Mouse (Mus musculus) gonadal fat pad, adult 2 months (tissue): ENCODE data around the gene Cops9. TPM values are rescaled to one million over a fixed set of nuclear protein-coding genes. Genes with fewer than 3 reads are reported as not detected.

Experiments
- DNase-seq: peaks from one replicate; pipeline ENCODE4 v3.0.0-alpha.2; 2012; ENCODE audit warnings: low read depth
- polyA plus RNA-seq: library from polyadenylated mRNA; depleted of rRNA; stranded (reverse); fragments of >200 nt; gene quantifications from 2 replicates; pipeline ENCODE4 v1.2.3, GENCODE M21; 2012

Cops9 gene
- polyA plus RNA-seq, 1 experiment = 223 TPM

- DNase-seq = no peak
Observed at GRCm38 (mm10) chr1:92647026-92647425, 5.2 kb upstream of the Cops9 start.

DNA sequence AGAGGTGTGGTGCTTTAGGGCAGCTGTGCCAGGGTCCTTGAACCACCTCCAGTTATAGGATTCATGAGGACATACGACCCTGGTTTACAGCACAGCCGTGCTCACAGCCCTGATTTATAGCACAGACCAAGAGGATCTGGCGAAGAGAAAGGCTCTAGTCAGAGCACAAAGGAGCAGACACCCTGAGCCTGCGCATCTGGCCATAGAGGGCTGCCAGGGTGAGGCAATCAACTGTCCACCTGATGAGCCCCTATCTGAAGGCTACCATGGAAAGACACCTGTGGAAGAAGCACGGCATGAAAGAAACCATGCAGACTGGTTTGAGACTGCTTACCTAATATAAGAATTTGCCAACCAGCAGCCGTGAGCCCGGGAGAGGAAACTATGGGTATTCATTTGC, 4.8 kb upstream of the Cops9 start:
- DNase-seq = no peak

DNA sequence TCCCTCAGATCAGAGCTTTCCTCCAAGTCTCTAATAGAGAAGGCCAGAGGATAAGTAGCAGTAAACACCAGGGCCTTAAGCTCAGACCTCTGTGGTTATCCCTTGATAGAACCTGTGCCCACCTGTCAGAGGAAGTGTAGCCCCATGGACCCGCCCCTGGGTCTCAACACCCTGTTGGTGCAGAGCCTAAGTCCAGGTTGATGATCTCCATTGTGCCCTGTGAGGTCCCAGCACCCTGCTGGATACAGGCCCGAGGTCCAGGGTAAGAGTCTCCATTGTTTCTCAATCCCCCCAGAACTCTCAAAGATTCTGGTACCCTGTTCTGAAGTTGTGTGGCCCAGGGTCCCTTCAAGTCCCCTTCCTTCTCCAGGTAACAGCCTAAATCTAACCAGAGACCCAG, 4.3 kb upstream of the Cops9 start:
- DNase-seq = no peak

- no peak for DNase-seq
Observed at GRCm38 (mm10) chr1:92644916-92645315, 3.1 kb upstream of the Cops9 start.

- DNase-seq = no peak
Observed at GRCm38 (mm10) chr1:92643691-92644090, 1.9 kb upstream of the Cops9 start.

- no peak for DNase-seq
Observed at GRCm38 (mm10) chr1:92640393-92640792, 1.4 kb downstream of the Cops9 start.

GRCm38 (mm10) chr1:92638736-92639135, 3.0 kb downstream of the Cops9 start:
- no peak for DNase-seq

DNA sequence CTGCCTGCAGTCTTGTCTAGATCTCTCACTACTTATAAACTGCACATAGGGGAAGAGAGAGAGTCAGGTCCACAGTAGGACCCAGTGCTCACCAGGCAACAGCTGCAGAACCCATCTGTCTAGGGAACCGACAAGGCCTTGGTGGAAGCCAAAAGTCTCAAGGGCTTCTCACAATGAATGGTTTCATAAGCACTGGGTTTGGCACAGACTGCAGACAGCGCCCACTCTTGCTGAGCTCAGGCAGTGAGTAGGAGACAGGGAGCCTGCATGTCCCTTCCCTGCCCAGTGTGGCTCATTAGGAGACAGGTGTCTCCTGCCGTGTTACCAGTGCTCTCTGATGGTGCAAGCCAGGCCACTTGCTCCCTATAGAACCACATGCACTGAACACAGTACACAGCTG, 3.6 kb downstream of the Cops9 start:
- peak; percentile 36 for DNase-seq

DNA sequence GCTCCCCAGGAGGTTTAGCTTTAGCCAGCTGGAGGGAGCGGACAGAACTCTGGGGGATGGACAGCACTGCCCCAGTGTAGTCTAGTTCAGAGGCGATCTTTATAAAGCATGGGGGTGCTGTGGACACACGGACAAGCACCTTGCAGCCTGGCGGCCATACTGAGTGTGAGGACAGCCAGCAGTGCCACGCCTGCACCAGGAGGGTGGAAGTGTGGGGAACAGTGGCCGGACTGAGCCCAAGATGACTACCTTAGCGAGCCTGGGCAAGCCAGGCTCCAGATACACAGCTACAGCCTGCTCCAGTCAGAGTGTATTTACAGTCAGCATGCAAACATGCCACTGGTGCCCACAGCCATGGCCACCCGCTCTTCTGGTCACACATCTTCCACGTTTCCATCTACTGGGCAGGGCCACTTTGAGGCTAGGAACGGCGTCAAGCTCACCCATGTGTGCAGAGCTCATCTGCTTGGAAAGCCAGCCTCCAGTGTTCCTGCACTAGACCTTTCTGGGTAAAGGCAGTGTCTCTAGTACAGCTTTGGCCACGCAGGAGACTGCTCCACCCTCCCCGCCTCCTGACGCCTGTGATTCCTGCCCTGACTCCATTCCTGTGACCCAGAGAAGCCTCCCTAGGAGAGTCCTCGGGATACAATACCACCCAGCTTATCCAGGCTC, 4.1 kb downstream of the Cops9 start:
- no peak for DNase-seq

- no peak for DNase-seq
Observed at GRCm38 (mm10) chr1:92636676-92637075, 5.1 kb downstream of the Cops9 start.

DNA sequence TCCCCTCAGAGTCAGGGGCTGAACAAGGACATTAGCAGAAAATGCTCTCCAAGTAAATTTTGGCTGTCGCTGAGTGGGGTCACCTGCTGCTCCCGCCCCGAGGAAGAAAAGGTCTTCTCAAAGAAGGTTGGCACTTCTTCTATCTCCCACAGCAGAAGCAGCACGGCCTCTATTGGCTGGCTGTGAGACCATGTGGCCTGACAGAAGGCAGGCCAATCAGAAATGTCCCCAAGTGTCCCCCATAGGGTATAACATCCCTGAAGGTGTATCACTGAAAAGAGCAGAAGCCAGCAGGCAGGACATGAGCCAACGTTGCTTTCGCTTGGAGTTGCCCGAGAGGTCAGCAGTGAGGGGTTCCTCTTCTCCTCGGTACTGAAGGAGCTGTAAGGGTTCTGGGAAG, 5.8 kb downstream of the Cops9 start:
- no peak for DNase-seq

DNA sequence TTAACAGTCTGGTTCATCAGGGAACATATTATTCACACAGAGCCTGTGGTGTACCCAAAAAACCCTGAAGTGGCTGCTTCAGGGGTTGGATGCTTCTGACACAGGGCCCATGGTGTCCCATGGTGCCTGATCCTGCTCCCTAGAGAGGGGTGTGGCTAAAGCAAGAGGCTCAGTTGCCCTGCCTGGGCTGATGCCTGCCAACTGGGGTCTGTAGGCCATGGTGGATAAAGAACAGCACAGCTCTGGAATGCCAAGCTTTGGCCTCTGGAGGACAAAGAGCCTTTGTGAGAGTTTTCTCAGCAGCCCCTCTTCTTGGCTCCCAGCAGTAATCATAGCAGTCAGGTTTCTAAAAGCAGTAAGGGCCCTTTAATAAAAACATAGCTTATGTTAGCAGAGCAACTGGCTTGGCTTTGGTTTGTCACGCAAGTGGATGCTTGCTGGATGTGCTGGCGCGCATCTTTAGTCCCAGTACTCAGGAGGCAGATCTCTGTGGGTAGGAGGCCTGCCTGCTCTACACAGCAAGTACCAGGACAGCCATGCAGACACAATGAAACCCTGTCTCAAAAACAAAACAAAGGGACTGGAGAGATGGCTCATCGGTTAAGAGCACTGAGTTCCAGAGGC, 6.7 kb downstream of the Cops9 start:
- DNase-seq = no peak

GRCm38 (mm10) chr1:92634569-92634968, 7.2 kb downstream of the Cops9 start:
- DNase-seq = no peak

GRCm38 (mm10) chr1:92633726-92634125, 8.1 kb downstream of the Cops9 start:
- DNase-seq = no peak

- no peak for DNase-seq
Observed at GRCm38 (mm10) chr1:92632948-92633347, 8.8 kb downstream of the Cops9 start.

DNA sequence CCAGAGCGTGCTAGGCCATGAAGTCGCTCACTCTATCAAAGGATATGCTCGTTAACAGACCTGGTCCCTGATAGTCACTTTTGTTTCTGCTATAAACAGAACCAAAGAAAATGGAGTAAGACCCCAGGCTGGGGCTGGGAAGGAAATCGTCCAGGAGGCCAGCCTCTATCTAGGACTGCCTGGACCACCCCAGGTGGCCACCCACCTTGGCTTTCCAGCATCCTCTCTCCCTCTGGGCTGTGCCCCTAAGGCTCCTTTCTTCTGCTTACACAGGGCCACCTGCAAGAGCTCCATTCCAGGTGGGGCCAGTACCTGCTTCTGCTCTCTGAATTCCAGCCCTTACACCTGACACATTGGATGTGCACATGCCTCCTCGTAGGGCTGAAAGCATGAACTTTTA, 9.6 kb downstream of the Cops9 start:
- DNase-seq = no peak

DNA sequence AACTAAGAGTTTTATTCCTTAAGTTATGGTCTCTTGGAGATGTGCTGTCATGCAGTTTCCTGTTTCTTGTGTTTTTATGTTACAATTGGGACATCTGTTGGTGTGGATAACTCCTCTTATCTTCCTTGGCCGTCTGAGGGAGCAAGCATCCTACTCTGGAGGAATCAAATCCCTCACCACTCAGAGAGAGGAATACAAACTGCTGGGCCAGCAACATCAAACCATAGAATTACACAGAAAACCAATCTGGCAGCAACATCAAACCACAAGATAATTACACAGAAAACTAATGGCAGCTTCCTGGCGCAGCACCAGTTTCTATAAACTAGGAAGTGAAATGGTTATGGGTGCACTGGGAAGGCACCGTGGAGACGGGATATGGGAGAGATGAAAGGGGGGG, 13.6 kb downstream of the Cops9 start:
- DNase-seq = no peak

DNA sequence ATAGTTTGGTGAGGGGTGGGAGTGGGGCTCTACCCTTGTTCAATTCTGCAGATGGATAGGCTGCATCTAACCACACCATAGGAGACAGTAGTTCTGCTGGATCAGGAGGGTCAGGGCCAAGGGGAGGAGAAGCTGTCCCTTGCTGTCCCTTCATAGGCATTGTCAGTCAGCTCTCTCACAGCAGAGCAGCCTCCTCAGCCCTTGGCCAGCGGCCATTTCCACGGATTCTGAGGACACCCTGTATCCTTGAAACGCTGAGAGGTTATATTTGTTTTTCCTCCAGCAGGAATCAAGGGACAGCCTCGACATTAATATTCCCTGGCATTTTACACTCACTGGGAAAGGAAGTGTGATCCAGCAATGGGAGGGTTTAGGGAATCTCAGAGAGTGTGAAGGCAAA, 23.4 kb downstream of the Cops9 start:
- no peak for DNase-seq

DNA sequence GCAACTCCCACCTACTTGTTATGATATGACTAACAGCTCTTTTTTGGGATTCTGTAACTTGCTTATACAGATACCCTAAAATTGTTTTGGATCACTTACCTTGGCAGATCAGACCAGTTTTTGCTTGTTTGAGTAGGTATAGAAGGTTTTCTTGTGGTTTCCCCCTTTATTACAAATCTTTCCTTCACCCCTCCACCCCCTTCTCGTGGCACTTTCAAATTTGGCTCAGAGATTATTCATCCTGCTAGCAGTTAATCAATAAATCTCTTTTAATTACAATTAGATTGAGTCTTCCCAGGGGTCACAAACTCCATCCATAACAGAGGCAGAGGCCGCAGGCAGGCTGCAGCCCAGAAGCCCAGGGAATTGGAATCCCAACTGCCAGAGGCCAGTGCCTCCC, 24.3 kb downstream of the Cops9 start, which contains the start of gene Olfr12:
Gene Olfr12, plus strand, starts transcription at position 301 of the 400 bp plus-strand sequence.
- no peak for DNase-seq

GRCm38 (mm10) chr1:92616046-92616445, 25.7 kb downstream of the Cops9 start:
- no peak for DNase-seq

DNA sequence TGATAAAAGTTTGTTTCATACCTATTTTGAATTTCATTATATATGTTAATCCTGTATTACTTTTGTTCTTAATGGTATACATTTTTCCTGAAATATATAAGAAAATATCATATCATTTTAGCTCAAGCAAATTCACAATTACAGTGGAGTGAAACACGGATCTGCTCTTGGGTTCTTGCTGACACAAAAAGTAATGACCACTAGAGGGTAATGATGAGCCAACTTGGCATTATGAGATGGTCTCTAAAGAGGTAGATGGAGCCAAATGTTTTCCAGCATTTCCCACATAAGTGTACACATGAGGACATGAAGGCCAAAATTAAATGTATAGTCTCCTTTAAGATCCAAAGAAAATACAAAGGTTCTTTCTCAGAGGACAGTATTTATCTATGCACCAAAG, 27.3 kb downstream of the Cops9 start:
- no peak for DNase-seq

- DNase-seq = no peak
Observed at GRCm38 (mm10) chr1:92613175-92613574, 28.6 kb downstream of the Cops9 start.

DNA sequence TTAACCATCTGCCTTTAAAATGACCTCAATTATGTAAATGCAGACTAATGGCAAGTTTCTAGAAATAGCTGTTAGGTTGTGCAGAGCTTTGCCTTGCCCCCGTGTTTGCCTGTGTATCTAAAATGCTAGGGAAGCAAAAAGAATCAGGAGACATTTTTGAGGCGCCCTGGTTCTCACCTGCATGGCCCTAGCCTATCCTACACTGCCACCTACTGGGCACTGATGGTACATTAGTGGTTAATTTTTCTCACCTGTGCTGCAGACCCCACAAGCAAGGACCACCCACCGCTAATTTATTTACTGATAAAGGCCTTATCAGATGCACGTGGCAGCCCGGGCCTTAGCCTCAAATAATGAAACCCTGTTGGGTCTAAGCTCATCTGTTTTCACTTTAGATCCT, 30.8 kb downstream of the Cops9 start:
- no peak for DNase-seq

- DNase-seq = no peak
Observed at GRCm38 (mm10) chr1:92607711-92608110, 34.1 kb downstream of the Cops9 start.
